Mouse (Mus musculus) embryonic stem cell, embryonic (primary cell): ENCODE results near the gene Htra1.

ENCODE experiments used
- CTCF ChIA-PET, 4 experiments: fragments of 300-600 bp in 2 of 4; fragments of 350-600 bp in 2 of 4; sonication (Branson Sonifier 250); formaldehyde crosslinking; loops; one replicate each; lab custom pipeline; 2022; ENCODE audit warnings: inconsistent platforms in 2 of 4; lab: Charles Lee
- POLR2A ChIA-PET, 4 experiments: fragments of 300-600 bp in 2 of 4; fragments of 350-600 bp in 2 of 4; sonication (Branson Sonifier 250); formaldehyde crosslinking; loops; one replicate each; lab custom pipeline; 2022; ENCODE audit warnings: antibody characterized with exemption in 4 of 4, inconsistent platforms in 1 of 4; lab: Charles Lee

Gene Htra1

DNA sequence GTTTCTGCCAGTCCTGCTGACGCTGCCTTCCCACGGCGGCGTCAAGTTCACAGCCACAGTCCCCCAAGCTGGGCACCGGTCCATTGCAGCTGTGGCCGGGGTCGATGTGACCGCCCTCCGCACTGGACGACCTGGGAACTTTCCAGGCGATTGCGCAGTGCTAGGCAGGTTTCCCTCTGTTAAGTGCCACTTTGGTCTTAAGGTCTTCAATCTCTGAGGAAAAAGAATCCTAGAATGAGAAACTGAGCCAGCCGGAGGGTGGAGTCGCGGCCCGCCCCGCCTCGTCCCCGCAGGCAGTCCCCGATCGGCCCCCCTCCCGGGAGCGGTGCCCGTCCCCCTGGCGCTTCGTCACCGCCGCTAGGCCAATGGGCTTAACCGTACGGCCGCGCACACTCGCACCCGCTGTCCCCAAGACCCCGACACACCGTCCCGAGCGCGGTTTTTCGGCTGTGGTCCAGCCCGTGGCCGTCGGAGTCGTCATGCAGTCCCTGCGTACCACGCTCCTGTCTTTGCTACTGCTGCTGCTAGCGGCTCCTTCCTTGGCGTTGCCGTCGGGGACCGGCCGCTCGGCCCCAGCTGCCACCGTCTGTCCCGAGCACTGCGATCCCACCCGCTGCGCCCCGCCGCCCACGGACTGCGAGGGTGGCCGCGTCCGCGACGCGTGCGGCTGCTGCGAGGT lies at the start of gene Htra1:
TSS of gene Htra1 (plus strand) at position 319 of the 679 bp plus-strand sequence.
- CTCF ChIA-PET: no interaction called here
- POLR2A ChIA-PET: interaction anchor here in 2 of 4 experiments (0.7 to 3.3 kb wide), 4 partner anchors 9 to 728 kb away, joined by 3 to 12 read pairs (median 6); no protein-coding TSS in a partner anchor

- ChIA-PET CTCF (no interaction called here), POLR2A (no interaction called here)
Observed at GRCm38 (mm10) chr7:130886246-130886645, 49.7 kb upstream of the Htra1 start.

GRCm38 (mm10) chr7:130887946-130888345 lies 48.0 kb upstream of the Htra1 start:
- ChIA-PET POLR2A (interaction anchor here in 2 of 4 experiments (0.6 to 1.6 kb wide), 7 partner anchors 11 to 720 kb away, joined by 3 to 6 read pairs (median 3); partner anchors contain the start of gene Plekha1 (in 1 of the 2)), CTCF (interaction anchor here in 2 of 4 experiments (1.2 to 1.7 kb wide), 2 partner anchors 126 kb away, joined by 3 to 5 read pairs; no protein-coding TSS in a partner anchor)

DNA sequence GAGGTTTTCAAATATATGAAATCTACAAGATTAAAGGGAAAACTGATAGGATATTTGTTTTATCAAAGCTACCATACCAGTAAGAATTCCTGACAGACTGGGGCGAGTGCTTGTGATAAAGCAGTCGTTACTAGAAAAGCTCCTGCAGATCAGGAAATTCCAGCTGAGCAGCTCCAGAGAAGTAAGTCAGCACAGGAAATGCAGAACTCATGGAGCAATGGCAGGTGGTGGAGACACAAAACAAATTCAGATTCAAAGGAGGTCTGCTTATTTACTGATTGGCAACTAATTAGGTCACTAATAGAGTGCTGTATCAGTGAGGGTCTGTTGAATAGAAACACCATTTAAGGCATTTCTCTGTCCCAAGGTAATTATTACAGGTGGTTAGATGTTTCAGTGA lies 45.0 kb upstream of the Htra1 start:
- POLR2A ChIA-PET: interaction anchor here in 3 of 4 experiments (0.6 to 1.5 kb wide), 8 partner anchors 11 to 56 kb away, joined by 3 to 4 read pairs (median 3); no protein-coding TSS in a partner anchor
- CTCF ChIA-PET: no interaction called here

GRCm38 (mm10) chr7:130892973-130893372 lies 42.9 kb upstream of the Htra1 start:
- ChIA-PET POLR2A (interaction anchor here in 3 of 4 experiments (0.6 to 1.6 kb wide), 7 partner anchors 10 to 89 kb away, joined by 3 to 6 read pairs (median 3); partner anchors contain the start of gene Plekha1 (in 1 of the 3)), CTCF (interaction anchor here in 1 of 4 experiments (1.4 kb wide), 1 partner anchor 11 kb away, joined by 3 read pairs; no protein-coding TSS in a partner anchor)

GRCm38 (mm10) chr7:130894931-130895617 lies 40.8 kb upstream of the Htra1 start:
- POLR2A ChIA-PET: interaction anchor here in 2 of 4 experiments (0.6 to 1.3 kb wide), 5 partner anchors 9 to 50 kb away, joined by 3 to 5 read pairs (median 4); no protein-coding TSS in a partner anchor
- CTCF ChIA-PET: interaction anchor here in 3 of 4 experiments (0.6 to 0.7 kb wide), 4 partner anchors 60 to 141 kb away, joined by 3 read pairs; no protein-coding TSS in a partner anchor

DNA sequence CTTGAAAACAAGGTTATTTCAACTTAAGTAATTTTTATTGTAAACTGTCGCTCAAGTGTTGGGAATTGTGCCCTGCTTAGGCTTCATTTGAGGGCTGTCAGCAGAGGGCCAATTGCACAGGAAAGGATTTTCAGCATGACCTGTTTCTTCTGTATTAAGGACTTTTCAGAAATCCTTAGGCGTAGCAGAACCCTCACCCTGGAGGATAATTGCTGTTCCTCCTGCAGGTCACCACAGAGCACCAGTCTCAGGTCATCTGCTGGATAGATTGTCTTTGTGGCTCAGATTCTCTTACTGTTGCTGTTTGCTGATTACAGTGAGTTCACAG lies 40.3 kb upstream of the Htra1 start:
- ChIA-PET POLR2A (interaction anchor here in 1 of 4 experiments (1.2 kb wide), 1 partner anchor 34 kb away, joined by 3 read pairs; no protein-coding TSS in a partner anchor), CTCF (no interaction called here)

- ChIA-PET POLR2A (interaction anchor here in 1 of 4 experiments (1.2 kb wide), 1 partner anchor 34 kb away, joined by 3 read pairs; no protein-coding TSS in a partner anchor), CTCF (no interaction called here)
Observed at GRCm38 (mm10) chr7:130896064-130896463, 39.8 kb upstream of the Htra1 start.

GRCm38 (mm10) chr7:130897201-130897600 lies 38.7 kb upstream of the Htra1 start:
- POLR2A ChIA-PET: interaction anchor here in 1 of 4 experiments (0.6 kb wide), 1 partner anchor 32 kb away, joined by 3 read pairs; the partner anchor contains the start of gene Plekha1
- CTCF ChIA-PET: interaction anchor here in 1 of 4 experiments (0.6 kb wide), 1 partner anchor 184 kb away, joined by 3 read pairs; no protein-coding TSS in a partner anchor

- ChIA-PET CTCF (interaction anchor here in 1 of 4 experiments (0.7 kb wide), 1 partner anchor 79 kb away, joined by 3 read pairs; no protein-coding TSS in a partner anchor), POLR2A (no interaction called here)
Observed at GRCm38 (mm10) chr7:130898373-130898772, 37.5 kb upstream of the Htra1 start.

DNA sequence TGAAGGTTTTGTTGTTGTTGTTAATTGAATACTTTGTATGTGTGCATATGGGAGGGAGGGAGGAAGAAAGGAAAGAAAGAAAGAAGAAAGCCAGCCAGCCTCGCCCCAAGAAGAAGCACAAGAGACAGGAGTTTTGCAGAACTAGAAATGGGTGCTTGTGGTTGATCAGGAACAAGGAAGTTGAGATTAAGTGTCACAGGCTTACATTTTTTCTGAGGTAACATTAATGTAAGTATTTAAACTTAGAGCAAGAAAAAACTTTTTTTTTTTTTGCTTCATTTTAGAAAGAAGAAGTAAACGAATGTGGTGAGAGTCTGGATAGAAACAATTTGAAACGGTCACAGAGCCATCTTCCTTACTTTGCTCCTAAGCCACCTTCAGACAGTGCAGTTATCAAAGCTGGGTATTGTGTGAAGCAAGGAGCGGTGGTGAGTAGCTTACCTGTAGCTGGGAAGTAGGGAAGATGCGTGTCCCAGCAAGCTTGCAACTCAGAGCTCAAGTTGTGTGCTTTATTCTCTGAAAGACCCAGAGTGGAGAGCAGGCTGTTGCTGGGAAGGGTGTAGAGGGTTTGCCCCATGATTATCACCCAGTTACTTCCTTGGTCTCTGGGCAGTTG lies 35.6 kb upstream of the Htra1 start:
- ChIA-PET POLR2A (interaction anchor here in 1 of 4 experiments (0.7 kb wide), 1 partner anchor 148 kb away, joined by 6 read pairs; no protein-coding TSS in a partner anchor), CTCF (no interaction called here)

GRCm38 (mm10) chr7:130902929-130903328 lies 33.0 kb upstream of the Htra1 start:
- ChIA-PET POLR2A (interaction anchor here in 2 of 4 experiments (0.9 to 1.2 kb wide), 6 partner anchors 10 to 68 kb away, joined by 3 read pairs; partner anchors contain the start of gene Plekha1 (in 1 of the 2)), CTCF (no interaction called here)

DNA sequence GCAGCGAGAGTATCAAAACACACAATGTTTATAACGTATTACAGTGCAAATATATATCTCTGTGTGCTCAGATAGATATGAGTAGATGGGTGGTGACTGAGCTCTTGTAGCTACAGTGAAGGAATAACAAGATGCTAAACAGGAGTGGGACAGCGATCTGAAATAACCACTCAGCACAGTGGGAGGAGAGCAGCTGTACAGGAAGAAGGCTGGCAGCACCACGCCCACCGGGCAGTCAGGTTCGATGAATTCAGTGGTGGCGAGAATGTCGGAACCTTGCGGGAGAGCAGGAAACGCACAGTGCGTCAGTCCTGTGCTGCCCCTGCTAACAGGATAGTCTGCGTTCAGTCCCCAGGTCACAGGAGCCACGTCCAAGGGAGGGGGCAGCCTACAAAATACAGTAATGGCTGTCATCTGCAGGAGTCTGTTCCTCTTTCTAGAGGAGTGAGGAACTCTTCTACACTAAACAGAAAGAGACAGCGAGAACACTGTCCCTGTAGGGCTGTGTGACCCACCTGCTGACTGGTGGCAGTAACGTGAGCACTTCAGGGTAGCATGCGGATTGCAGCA lies 32.3 kb upstream of the Htra1 start:
- POLR2A ChIA-PET: interaction anchor here in 2 of 4 experiments (0.8 to 2.2 kb wide), 8 partner anchors 9 to 68 kb away, joined by 3 to 5 read pairs (median 3); partner anchors contain the start of gene Plekha1 (in 1 of the 2)
- CTCF ChIA-PET: interaction anchor here in 2 of 4 experiments (1.2 to 2.0 kb wide), 3 partner anchors 11 to 141 kb away, joined by 3 to 6 read pairs (median 4); no protein-coding TSS in a partner anchor

GRCm38 (mm10) chr7:130904571-130905365 lies 31.1 kb upstream of the Htra1 start:
- POLR2A ChIA-PET: interaction anchor here in 3 of 4 experiments (0.5 to 2.2 kb wide), 8 partner anchors 9 to 290 kb away, joined by 3 to 15 read pairs (median 4); partner anchors contain the start of gene Plekha1 (in 1 of the 3)
- CTCF ChIA-PET: interaction anchor here (0.5 to 2.0 kb wide), 8 partner anchors 10 to 147 kb away, joined by 3 to 6 read pairs (median 4); no protein-coding TSS in a partner anchor

DNA sequence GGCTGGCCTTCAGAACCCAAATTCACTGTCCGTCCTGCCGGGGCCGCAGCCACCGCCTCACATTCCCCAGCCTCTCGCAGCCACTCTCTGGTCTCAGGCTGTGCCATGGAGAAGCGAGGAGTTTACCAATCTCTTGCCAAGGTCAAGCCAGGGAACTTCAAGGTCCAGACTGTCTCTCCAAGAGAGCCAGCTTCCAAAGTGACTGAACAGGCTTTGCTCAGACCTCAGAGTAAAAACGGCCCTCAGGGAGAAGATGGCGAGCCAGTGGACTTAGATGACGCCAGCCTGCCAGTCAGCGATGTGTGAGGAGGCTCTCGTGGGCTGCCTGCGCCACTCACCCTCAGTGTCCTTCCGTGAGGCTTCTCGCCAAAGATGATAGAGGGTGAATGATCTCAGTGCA lies 25.1 kb upstream of the Htra1 start:
- POLR2A ChIA-PET: interaction anchor here in 2 of 4 experiments (0.5 to 1.1 kb wide), 2 partner anchors 21 to 51 kb away, joined by 3 to 4 read pairs; no protein-coding TSS in a partner anchor
- CTCF ChIA-PET: no interaction called here

GRCm38 (mm10) chr7:130914693-130915363 lies 21.1 kb upstream of the Htra1 start:
- ChIA-PET POLR2A (interaction anchor here in 1 of 4 experiments (0.7 kb wide), 1 partner anchor 19 kb away, joined by 3 read pairs; no protein-coding TSS in a partner anchor), CTCF (interaction anchor here (0.5 to 1.6 kb wide), 13 partner anchors 11 to 661 kb away, joined by 3 to 12 read pairs (median 4); no protein-coding TSS in a partner anchor)
